Mouse (Mus musculus): ENCODE data around the gene Pde1a. TPM values are rescaled to one million over a fixed set of nuclear protein-coding genes. Genes with fewer than 3 reads are reported as not detected.

The Pde1a gene
- not detected for polyA plus RNA-seq (2017; shearing (Covaris generic))

DNA sequence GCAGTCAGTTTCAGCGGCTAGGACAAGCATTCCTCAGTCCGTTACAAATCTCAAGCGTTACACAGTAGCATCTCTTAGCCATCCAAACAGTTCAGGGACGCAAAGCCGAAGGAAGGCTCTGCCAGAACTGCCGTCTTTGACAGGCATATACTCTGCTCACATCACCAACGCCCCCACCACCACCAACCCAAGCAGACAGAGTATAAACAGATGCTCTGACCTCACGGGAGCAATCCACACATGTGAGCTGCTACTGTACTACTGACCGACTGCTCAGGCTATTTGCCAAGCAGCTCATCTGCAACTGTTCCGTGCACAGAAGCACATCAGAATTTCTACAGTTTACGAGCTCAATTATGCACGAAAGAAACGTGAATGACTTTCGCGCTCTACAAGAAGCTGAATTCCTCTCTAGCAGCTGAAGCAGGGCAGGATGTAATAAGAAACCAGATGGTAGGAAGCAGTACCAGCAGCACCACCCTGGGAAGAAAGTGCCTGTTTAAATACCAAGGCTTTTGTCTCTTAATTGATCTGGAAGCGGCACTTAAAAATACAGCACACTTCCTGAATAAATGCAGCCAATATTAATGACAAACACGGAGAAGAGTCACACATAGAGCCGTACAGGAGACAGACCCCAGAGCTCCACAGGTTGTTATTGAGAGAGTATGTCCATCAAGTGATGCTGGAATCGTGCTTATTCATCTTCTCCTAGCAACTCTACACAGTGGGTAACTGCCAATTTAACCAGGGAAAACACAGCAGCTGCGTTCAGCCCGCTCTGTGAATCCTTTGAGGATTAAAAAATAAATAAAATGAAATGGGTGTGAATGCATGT, at the start of gene Pde1a:
Pde1a (minus strand) TSS at position 598 of the 838 bp plus-strand sequence.
- no peak for ATAC-seq

DNA sequence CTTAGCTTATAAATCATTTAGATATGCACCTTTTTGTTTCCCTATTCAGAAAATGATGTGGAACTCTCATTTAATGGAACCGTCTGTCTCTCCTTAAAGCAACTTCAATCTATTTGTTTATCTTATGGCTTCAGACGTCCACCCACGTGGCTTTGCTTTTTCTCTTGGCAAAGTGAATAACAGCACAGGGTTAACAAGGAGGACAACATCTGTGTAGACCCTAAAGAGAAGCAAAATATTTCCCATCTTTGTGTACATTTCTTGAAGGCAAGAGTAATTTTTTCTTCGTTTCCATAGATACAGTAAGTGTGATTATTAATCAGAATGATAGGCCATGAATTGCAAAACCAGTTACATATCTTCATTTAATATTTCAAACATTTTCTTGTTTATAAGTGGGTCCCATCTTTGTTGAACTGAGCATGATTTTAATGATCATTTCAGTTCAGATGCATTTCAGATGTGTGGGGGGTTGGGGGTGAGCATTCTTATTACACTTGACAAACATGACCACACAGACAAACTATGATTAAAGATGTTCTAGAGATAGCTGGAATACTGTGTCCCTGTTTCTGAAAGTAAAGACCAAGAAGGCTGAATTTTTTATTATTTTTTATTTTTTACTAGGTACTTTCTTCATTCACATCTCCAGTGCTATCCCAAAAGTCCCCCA, 49.5 kb upstream of the Pde1a start:
- ATAC-seq = no peak

DNA sequence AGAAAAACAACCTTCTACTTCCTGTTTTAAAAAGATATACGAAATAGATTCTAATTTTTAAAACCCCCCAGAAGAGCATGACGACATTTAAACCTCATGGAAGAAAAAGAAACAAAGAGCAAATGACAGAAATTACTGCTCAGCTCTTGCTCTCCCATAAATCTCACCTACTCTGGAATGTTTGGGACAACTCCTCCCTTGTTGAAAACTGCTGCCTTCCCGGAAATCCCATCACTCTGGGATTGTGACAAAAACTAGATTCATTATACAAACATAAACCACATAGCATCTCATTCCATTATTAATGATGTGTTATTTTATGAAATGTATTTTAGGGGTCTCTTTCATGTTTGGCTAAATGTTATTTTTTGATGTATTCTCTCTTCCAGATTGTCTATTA, 48.9 kb upstream of the Pde1a start:
- no peak for ATAC-seq

DNA sequence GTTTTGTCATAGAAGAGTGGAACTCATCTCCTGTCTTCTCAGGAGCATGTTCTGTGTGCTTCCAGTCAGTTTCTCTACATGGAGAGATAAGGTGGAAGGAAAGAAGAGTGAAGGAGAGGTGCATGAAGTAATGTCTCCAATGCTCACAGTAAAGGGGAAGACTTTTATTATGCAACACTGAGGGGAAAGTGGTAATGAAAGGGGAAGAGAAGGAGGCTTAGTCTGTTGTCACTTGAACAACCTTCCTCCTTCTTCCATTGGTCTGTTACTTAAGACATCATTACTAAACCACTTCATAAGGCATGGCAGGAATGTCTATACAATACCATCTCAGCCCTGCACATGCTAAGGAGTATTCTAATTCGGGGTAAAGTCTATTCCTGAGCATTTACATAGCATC, 38.8 kb upstream of the Pde1a start:
- no peak for ATAC-seq

DNA sequence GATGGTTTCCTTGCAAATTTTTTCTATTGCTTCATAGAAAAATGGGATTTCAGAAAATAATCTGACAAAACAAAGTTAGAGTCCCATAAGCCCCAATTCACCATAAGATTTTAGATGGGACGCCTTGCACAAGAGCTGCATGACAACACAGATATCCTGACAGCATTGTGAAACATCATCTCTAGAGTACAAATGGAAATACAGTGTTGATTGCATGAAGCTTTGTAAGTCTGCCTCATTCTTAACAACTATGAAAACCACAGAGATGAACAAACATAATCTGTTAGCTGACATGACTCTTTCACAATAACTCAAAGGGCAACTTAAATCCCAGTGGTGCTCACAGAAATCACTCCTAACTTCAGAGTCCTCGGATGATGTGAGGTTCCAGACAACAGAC, 29.5 kb upstream of the Pde1a start:
- ATAC-seq = no peak

DNA sequence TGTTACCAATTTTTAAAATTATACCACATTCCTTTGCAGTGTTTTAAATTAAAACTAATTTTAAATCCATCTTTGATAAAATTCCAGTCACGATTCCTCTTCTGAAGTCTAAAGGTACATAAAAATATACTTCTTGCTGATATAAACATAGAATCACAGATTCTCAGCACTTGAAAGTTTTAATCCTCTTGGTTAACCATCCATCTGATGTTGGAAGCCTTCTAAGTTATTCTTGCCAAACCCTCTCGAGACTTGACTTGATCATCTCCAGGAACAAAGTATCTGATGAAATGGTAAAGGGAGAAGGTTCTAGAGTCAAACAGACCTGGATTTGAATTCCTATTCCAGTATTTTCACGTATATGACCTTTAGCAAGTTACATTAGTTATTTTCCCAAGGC, 28.9 kb upstream of the Pde1a start:
- no peak for ATAC-seq

DNA sequence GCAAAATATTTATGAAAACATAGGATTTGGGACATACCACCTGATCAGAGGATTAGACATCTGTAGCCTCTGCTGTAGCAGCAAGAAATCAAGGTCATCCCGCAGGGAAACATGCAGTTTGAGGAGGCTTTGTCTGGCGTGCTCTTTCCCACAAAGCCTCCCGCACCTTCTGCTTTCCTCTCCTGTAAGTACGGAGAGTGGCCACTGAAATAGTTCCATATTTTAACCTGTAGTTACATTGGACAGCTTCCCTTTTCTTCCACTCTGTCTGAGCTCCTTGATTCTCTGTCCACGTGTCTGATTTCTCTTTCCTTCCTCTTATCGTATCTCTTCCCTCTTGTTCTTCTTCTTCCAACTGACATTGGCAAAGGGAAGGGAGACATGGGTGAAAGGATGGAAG, 20.8 kb upstream of the Pde1a start:
- ATAC-seq = no peak

DNA sequence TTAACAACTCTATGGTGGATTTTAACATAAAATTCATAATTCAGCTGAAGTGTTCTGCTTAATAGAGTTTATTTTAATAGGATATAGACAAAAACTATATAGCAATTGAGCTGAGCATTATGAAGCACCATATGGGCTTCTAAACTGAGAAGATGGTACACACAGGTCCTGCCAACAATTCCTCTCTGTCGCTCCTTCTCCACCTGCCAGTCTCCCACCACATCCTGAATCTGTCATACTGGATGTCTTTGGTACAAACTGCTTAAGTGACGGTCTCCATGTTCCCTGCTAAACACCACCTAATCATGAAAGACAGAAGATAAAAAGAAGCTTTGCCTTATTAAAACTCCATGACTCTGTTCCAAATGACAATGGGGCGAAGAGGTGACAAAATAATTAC, 20.1 kb upstream of the Pde1a start:
- no peak for ATAC-seq

DNA sequence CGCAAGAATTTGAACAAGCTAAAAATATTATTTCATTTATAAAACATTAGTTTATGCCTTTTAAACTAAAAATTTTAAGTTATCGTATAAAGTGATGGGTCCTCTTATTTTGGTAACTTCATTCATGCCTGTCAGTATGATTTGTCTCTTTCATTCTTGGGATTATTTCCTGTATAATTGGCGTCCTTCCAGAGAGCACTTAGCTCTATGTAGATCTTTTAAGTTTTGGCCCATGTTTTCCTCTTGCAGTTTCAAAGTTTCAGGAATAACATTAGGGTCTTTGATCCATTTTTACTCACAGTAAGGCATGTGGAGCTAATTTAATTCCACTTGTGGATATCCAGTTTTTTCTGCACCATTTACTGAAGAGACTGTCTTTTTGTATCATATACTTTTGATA, 5.8 kb upstream of the Pde1a start:
- ATAC-seq = no peak

DNA sequence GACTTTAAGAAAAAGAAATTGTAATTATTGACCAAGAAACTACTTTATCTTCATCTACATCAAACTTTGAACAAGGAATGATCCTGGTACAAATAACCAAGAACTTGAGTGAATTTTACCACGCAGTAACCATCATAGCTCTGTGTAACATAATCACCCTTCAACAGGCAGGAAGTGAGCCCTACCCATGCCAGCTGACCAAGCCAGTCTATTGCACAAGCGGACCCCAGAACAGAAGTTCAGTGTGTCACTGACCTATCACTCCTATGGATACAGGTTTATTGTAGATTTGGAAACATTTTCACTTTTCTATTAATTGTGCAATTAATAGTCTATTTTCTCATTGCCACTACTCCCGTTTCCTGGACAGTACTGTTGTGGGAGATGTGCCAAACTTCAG, 3.4 kb upstream of the Pde1a start:
- ATAC-seq = no peak

DNA sequence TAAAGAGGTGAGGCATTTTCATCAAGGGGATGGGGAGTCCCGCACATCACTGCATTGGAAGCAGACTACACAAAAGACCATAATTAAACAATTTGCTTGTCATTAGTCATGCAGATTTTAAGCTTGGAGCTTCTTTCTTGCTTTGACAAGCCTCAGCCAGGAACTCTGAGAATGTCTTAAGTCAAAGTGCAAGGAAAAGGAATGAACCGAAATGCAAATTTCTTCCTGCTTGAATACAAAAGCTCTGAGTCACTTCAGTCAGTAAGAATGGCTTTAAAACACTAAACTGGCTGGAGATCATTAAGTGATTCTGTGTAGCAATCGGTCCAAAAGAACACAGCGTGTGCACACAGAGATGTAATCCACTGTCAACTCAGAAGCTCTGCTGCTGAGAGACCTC, 2.6 kb downstream of the Pde1a start:
- no peak for ATAC-seq

DNA sequence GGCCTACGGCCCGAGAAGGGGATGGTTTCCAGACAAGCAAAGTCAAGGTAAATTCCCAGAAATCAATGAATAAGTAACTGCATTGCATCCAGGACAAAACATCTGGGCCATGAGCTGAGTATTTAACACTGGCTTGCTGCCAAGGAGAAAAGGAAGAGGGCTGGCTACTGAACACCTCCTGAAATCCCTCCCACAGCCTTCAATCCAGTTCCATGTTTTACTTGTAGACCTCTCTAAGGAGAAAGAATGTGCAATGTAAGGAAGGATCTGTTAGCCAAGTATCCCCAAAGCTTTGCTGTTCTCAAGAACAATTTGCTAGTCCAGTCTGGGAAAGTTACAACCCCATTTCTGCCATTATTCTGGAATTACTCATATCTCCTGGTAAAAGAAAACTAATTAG, 42.4 kb downstream of the Pde1a start:
- no peak for ATAC-seq

DNA sequence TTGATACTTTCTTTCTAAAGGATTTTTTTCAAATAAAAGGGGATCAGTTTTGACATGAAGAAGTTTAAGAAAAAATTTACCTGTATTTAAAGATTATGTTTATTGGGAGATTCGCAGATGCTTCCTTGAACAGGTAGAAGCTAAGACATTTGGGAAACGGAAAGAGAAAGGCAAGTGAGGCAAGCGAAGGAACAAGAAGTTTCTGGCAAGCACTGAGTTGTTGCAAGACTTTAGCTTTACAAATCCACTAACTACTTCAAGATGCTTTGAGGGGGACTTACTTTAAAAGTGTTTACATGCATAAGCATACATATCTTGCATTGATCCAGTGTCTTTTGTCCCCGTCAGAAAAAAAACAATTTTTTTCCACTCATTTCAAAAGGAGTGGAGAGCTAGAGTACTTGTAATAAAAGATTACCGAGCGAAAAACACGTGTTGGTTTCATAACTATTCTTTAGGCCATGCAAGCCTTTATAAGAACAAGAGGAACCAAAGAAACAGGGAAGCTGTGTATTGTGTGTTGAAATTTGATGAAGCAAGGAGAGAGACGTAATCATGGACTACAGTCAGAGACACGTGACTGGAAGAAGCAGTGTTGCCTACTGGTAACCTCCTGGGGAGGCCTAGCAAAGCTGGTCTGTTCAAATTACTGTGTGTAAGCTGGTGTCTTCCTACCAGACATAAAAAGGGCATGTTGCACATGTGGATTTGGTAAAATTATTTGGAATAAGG, 49.0 kb downstream of the Pde1a start:
- no peak for ATAC-seq

DNA sequence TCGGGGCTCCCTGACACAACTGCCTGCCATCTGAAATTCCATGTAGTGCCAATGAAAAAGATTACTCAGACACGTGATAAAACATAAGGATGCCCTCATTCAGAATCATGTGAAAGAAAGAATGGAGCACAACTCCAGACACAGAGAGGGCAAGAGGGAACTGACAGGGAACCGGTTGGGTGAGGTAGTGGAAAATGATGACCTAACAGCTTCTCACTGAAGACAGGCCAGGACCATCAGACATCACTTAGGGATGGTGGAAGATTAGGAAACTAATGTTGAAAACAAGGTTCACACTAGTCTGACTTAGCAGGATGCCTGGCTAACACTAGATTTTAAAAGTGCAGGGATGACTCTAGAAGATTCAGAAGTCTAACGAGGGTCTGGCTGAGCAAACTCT, 49.6 kb downstream of the Pde1a start:
- ATAC-seq = no peak

DNA sequence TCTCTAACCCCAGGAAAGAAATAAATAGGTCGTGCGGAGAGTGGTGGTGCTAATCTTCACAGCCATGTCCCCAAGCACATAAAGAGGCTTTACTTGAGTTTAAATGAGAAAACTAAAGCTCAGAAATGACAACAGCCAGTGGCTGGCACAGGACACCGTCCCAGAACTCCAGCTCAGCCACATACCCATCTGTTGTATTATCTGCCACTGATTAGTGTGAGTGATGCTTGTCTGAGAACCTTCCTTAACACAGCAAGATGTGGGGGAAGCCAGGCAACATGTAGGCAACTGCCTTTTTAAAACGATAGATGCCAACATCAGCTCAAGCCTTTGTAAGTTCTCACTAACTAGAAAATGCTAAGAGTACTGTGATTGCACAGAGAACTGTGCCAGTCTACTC, 52.9 kb downstream of the Pde1a start:
- no peak for ATAC-seq

DNA sequence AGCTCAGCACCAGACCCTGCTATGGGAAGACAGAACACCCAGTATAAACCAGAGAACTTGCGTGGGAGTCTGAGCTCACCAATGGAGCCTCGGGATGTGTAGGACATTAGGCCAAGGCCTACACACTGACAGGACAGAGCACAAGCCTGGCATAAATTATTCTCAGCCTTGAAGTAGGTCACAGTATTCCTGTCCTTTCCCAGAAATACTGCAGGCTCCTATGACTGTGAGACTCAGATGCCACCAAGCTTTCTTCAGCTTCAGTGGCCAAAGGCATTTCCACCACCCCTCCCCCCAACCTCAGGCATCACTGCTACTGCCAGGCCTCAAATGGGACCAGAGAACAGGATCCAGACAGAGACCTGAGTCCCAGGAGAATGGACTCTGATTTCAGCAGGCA, 54.7 kb downstream of the Pde1a start:
- no peak for ATAC-seq

DNA sequence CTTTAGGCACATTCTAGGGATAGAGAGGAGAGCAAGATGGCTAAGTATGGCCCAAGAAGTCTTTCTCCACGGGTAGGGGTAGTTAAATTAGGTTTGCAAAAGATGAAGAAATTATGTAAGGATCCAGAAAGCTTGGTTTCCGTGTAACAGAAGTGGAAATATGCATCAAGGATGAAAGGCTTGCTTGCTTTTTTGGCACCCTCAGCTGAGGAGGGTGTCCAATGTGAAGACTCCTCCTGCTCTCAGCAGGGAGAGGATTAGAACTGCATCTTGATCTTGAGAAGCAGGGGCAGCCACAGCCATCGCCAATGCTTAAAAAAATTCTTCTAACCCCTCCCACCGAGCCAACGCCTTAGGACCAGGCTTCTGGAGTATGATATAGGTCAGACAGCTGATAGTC, 55.2 kb downstream of the Pde1a start:
- no peak for ATAC-seq

DNA sequence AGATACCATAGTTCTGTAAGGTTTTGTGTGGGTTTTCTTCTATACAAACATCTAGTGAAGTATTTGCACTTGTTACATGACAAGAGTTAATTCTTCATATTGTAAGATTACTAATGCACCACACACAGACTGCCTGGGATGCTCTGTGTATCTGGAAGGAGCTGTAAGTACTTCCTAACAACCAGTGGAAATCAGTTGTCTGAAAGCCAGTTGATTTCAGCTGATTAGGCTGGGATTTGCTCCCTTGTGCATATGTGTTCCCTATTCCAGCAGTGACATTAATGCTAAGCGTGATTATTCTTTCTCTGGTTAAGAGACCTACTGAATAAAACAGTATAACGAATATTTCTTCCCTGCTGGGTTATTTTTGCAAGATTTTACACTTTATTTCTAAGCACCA, 55.8 kb downstream of the Pde1a start:
- no peak for ATAC-seq

DNA sequence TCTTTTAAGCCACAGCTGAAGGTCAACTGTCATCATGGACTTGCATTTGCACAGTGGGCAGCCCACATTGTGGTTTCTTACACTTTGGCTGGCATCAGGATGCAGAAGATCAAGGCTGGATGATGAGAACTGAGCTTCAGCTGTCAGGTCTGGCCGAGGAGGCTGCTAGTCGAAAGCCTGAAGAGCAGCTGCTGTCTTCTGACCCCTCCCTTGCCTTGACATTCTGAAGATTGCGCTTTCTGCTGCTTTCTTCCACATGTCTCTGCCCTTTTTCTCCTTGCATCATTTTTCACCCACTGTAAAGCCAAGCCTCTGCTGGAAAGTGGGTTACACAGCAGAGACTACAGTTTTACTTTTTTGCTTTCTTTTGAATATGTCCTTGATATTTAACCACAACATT, 59.5 kb downstream of the Pde1a start:
- no peak for ATAC-seq

DNA sequence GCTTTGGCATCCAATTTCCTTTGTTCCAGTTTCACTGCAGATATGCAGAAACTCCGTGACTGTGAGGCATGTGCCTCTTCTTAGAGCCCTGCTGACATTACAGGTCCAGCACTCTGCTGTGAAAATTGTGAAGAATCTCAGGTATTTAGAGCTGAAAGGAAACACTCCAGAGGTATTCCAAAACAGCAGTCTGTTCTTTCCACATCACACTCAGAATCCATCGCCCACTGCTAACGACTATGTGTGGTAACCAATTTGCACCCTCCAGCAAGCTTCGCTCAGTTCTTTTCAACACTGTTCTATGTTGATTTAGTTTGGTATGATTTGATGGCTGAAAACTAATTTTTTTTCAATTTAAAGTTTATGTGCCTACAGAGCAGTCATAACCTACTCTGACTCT, 62.8 kb downstream of the Pde1a start:
- no peak for ATAC-seq

DNA sequence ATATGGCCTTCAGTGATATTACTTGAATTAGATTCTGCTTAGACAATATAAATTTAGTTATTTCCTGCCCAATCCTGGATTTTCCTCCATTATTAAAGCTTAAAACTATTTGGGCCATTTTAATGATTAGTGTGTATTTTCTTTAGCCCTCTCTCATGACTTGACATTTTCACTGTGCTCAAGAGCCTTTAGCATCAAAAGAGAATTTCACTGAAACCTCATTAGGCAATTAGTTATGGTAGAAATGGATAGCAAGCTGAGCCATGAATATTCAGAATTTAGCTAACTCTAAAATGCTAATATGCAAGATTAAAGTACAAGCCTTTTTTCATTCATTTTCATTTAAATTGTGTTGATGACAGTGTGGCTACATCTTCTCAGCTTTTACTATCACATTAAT, 73.2 kb downstream of the Pde1a start:
- no peak for ATAC-seq

DNA sequence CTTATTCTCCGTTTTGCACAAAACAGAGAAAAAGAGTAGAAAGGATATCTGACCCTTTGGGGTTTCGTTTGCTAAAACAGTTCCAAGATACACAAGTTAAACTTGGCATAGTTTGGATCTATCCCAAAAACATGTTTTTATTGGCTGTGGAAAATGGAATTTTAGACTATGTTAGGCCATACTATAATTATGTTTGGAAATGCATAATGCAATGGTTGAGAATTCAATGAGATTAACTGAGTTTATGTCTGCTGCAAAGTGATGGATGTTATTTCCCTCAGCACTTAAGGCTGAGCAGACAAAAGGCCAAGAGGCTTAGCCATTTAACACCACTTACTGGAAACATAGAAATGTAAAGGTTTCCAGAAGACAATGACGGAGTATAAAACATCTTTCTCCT, 75.2 kb downstream of the Pde1a start:
- no peak for ATAC-seq

DNA sequence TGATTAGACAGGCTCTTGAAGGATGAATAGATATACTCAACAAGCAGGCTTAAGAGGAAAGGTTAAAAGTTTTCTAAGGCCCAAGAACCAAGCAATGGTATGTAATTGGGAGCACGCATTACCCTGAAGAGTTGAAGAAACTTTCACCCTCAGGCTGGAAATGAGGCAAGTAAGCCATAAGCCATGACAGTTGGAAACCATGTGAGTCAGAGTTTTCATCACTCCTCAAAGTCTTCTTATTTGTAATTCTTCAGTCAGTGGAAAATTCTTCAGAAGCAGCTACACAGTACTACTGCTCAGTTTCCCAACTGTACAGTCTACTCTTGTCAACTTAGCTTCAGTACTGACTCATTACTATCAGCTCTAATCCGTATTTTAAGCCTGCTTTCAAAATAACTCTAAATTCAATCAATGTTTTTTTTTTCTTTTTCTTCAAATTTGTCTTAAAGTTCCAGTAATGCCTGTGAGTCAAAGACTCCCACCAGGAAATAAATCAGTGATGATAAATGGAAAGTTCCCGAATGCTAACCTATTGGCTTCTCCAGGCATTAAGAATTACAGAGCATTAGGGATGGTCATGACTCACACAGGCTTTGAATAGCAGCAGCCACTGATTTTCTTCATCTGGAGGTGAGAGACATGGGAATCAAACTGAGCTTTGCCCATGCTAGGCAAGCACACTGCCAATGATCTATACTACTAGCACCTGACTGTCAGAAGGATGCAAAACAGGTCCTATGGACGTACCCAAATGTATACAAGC, 82.3 kb downstream of the Pde1a start:
- no peak for ATAC-seq
